Mouse (Mus musculus): ENCODE data around the gene Smok3b.
A peak's percentile ranks its signal among the peaks of the same experiment; 100 is the strongest.
"Not testable (repeated sequence)": the region's sequence is repeated elsewhere in the genome, so short reads cannot be mapped to it uniquely, and the experiment has no call there.

Smok3b gene

DNA sequence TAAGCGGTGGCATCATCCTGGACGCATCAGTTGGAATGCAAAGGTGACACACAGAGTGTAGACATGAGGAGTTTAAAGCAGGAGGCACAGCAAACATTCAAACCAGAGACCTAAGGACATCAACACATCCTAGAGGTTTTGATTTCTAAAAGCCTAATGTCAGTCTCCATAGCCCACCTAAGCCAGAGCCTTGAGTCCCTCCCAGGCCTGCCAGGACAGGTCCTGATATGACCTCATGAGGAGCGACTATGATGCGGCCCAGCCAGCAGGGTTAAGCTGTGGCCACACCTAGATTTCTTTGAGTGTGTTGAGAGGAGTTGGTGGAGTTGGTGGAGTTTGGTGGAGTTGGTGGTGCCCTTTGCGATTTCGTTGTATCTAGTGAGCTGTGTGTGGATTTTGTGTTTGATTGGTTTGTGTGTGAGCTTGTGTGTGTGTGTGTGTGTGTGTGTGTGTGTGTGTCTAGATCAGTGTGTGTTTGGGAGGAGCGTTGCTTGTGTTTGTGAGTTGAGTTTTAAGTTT, at the start of gene Smok3b, which contains the start of gene Smok3a:
TSS of gene Smok3b (plus strand) at position 469 of the 519 bp plus-strand sequence.
TSS of gene Smok3a (plus strand) at position 301 of the 519 bp plus-strand sequence.
- DNase-seq (ENCODE audit: low spot score) = not testable (repeated sequence)

DNA sequence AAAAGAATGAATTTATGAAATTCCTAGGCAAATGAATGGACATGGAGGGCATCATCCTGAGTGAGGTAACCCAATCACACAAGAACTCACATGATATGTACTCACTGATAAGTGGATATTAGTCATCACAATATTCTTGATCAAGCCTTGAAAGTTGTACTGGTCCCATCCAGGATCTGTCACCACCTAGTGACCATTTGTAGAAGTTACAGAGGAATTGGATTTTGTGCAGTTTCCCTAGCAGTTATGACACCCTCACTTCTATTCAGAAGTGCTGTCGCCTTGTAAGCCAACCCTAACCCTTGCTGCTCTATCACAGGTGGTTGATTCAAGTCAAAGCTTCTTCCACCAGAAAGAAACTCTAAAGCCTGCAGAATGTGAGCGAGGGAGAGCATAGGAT, 48.1 kb upstream of the Smok3b start:
- no peak for DNase-seq (ENCODE audit: low spot score)

- no peak for DNase-seq (ENCODE audit: low spot score)
Observed at GRCm38 (mm10) chr5:137973738-137974137, 47.5 kb upstream of the Smok3b start.

DNA sequence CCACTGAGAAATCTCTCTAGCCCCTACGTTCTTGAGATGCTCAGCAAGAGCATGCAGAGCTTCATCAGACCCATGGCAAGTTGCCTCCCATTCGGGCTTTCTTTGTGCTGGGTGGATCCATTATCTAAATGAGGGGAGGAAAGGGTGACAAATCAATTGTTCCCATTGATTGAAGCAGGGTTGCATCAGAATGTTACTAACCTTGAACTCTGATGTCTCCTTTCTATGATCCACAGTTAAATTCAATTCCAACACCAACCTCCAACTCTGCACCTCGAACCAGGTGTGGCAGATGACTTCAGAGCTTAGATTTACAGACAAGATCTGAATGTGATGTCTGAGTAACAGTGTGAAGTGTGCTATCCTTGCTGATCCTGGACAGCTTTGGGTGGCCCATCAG, 46.5 kb upstream of the Smok3b start:
- DNase-seq (ENCODE audit: low spot score) = no peak

DNA sequence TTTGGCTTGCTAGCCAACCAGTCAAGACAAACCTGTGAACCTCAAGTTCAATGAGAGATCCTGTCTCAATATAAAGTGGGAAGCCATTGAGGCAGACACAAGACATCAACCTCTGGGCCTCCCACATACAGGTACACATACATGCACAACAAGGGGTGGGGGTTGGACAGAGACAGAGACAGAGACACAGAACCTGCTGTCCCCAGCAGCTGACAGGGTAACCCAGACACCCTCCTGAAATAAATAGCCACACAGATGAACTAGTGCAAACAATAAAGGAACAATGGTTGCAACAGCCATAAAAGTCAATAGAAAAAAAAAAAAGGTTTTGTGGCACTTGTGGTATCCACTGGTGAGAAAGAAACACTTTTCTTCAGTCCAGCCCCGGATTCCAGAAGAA, 45.8 kb upstream of the Smok3b start:
- no peak for DNase-seq (ENCODE audit: low spot score)

GRCm38 (mm10) chr5:137977291-137977690, 43.9 kb upstream of the Smok3b start:
- no peak for DNase-seq (ENCODE audit: low spot score)

GRCm38 (mm10) chr5:137979081-137979480, 42.1 kb upstream of the Smok3b start:
- DNase-seq (ENCODE audit: low spot score) = no peak

GRCm38 (mm10) chr5:137981300-137981699, 39.9 kb upstream of the Smok3b start, which contains the start of gene Azgp1:
Azgp1 (plus strand) TSS chr5:137981520.
- DNase-seq (ENCODE audit: low spot score) = no peak

- no peak for DNase-seq (ENCODE audit: low spot score)
Observed at GRCm38 (mm10) chr5:137986351-137986750, 34.9 kb upstream of the Smok3b start.

- DNase-seq (ENCODE audit: low spot score) = no peak
Observed at GRCm38 (mm10) chr5:138009437-138009836, 11.8 kb upstream of the Smok3b start.

DNA sequence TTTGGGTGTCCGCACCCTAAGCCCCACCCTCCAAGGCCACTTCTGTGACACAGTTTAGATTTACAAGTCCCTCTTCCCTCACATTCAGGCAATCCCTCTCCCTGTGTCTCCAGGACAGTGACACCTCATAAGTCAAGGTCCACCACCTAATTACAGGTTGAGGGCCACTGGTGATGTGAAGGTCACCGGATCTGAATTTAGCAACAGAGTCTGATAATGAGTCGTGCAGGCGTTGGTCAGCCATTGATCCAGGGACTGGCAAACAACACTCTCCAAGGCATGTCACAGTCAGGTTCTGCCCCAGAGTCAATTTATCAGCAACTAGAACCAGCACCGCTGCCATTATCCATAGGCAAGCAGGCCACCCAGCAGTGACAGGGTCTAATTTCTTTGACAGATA, 8.8 kb upstream of the Smok3b start:
- DNase-seq (ENCODE audit: low spot score) = no peak

GRCm38 (mm10) chr5:138016530-138016929, 4.7 kb upstream of the Smok3b start:
- no peak for DNase-seq (ENCODE audit: low spot score)

GRCm38 (mm10) chr5:138016997-138017396, 4.2 kb upstream of the Smok3b start:
- DNase-seq (ENCODE audit: low spot score) = no peak

- DNase-seq (ENCODE audit: low spot score) = not testable (repeated sequence)
Observed at GRCm38 (mm10) chr5:138019577-138019976, 1.7 kb upstream of the Smok3b start.

DNA sequence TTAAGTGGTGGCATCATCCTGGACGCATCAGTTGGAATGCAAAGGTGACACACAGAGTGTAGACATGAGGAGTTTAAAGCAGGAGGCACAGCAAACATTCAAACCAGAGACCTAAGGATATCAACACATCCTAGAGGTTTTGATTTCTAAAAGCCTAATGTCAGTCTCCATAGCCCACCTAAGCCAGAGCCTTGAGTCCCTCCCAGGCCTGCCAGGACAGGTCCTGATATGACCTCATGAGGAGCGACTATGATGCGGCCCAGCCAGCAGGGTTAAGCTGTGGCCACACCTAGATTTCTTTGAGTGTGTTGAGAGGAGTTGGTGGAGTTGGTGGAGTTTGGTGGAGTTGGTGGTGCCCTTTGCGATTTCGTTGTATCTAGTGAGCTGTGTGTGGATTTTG, 31.7 kb downstream of the Smok3b start, which contains the start of gene Smok3c:
TSS of gene Smok3c (plus strand) at position 301 of the 400 bp plus-strand sequence.
- DNase-seq (ENCODE audit: low spot score) = not testable (repeated sequence)

DNA sequence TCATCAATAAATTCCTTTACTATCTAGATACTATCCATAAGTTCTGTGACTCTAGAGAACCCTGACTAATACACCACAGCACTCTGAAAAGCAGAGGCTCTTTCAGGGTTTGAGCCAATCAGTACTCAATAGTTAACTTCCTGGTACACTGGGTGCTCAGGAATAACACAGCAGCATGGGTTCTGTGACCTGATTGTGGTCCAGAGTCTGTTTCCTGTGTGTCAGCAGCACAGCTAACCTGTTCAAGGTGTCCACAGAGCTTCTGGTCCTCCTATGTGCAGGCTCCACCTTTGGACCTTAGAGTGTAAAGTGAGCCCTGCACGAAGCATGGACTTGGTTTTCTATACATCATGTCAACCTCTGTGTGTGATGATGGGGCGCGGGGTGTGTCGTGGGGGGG, 52.6 kb downstream of the Smok3b start:
- no peak for DNase-seq (ENCODE audit: low spot score)

DNA sequence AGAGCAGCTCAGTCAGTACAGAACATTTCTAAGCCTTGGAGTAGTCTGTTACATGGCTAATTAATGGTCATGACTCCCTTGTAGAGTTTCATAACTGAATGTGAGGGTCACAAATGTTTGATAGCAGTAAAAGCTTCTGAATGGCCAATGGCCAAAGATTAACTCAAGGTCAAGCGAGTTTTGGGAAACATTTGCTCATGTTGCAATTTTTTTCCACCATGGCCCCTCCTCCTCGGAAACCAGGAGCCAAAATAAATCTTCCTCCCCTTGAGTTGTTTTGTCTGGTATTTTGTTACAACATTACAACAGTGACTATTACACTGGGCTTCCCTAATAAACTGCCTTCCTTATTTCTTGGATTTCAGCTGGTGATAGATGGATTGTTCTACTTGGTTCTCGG, 54.5 kb downstream of the Smok3b start:
- DNase-seq (ENCODE audit: low spot score) = no peak

DNA sequence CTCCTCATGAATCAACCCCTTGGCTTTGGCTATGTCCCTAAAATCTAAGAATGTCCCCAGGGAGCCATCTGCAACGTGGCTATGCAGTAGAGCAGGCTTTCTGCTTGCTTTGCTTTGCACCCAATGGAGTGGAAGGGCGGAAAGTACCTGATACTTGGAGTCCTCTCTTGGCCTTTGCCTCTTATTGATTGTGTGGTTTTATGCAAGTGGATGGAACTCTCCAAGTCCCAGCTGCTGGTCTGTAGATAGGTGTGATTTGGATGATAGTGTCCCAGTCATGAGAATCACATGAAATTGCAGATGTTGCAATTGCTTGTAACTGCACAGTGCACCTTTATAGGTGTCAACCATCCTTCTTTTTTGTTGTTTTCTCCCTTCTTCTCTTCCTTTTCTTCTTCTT, 54.9 kb downstream of the Smok3b start:
- DNase-seq (ENCODE audit: low spot score) = no peak

DNA sequence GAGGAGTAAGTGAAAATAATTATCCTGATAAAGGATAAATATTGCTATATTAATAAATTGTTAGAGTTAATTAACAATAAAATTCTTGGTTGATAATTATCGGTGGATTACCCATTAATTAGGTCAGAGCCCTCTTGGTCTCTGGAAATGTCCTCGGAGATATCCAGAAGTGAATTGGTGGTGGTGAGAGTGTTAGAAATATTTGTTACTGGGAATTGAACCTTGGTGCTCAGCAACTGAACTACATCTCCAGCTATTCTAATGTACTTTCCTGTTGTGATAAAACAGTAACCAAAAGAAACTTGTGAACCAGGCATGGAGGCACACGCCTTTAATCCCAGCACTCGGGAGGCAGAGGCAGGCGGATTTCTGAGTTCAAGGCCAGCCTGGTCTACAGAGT, 59.2 kb downstream of the Smok3b start:
- no peak for DNase-seq (ENCODE audit: low spot score)

GRCm38 (mm10) chr5:138081446-138081845, 60.2 kb downstream of the Smok3b start:
- no peak for DNase-seq (ENCODE audit: low spot score)

DNA sequence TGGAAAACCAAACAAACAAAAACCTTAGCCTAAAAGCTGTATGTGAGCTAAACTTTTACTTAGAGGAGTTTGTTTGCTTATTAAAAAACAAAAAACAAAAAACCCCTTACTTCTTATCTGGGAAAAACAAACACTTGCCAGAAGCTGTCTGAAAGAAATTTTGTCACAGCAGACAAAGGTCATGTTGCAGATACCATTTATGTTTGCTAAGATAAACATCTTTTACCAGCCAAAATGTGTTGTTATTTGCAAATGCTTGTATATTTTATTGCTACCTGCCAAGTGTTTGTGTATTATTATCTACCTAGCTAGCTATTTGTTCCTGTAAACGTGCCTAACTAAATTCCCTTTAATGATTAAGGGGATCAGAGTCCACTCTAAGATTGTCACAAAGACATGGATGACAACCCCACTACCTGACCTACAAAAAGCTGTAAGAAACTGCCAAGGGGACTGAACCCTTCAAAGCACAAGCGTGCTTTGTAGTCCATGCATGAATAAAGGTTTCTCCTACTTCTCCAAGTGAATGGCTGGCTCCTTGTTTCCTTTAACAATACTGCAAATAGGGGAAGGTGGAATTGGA, 62.2 kb downstream of the Smok3b start:
- DNase-seq (ENCODE audit: low spot score) = no peak

DNA sequence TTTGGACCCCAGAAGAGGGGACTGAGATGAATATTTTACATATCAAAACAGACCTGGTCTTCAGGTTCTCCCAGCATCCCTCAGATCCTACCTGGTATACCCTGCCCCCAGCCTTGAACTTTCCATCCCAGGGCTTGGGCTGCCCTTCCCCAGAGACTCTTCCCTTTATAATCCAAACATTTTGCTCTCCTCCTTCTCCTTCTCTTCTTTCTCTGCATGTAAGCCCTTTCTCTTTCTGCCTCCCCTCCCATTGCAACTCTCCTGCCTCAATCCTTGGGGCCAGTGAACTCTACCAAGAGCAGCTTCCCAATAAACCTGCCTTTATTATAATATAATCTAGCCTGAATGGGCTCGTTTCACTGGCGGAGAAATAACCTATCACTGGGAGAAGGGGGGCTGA, 62.7 kb downstream of the Smok3b start:
- no peak for DNase-seq (ENCODE audit: low spot score)

DNA sequence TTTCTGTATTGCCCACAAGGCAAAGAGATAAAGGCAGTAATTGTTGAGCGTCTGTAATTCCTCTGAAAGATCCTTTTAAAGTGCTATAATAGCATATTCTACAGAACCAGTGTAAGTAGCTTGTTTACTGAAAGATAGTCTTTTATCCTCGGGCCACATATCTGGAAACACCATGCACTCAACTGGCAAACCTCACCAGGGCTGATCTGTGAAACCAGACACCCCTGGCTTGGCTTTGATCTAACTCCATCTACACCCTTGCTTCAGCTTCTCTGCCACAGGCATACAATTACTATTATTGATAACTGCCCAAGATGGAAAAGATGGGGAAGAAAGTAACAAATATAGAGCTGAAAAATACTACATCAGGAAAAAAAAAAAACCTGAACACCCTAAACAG, 63.3 kb downstream of the Smok3b start:
- no peak for DNase-seq (ENCODE audit: low spot score)

- DNase-seq (ENCODE audit: low spot score) = peak; percentile 75
Observed at GRCm38 (mm10) chr5:138084996-138085395, 63.8 kb downstream of the Smok3b start, which contains the start of gene Zkscan1. Zkscan1 (plus strand) TSS chr5:138085084.
